Mouse (Mus musculus) stomach, postnatal 0 days (tissue): ENCODE measurements around the gene Dnajc15.

Source experiments
- CTCF ChIP-seq: IDR thresholded peaks from 2 replicates; pipeline ENCODE4 v1.5.1; 2016; ENCODE audit warnings: antibody characterized with exemption, low read depth, mild to moderate bottlenecking, moderate library complexity
- EP300 ChIP-seq: optimal IDR thresholded peaks from 2 replicates; pipeline ENCODE3; 2016; ENCODE audit warnings: antibody characterized with exemption

- TF ChIP-seq CTCF (no peak), EP300 (no peak)
Observed at GRCm38 (mm10) chr14:77806345-77806744, 68.6 kb downstream of the Dnajc15 start.
